8 mouse cellular contexts compared by ENCODE assay signal in the genomic region with DNA sequence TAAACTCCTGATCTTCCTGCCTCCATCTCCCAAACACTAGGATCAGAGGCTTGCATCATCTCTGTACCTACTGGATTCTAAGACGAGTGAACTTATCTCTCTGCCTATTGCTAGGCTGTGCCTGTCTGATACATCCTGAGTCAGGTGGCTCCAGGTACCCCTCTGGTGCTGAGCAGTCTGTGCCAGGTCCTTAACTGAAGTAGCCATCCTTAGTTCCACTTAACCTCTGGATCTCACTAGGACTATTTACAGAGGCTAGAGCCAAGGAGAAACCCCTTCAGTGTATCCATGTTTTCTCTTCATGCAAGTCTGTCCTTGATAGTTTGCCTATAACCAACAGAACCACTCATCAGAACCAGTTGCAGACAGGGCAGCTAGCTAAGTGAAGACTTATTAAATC. TPM values are rescaled to one million over a fixed set of nuclear protein-coding genes. Genes with fewer than 3 reads are reported as not detected.
DNase-seq lines count a peak whose midpoint lies in the region; ATAC-seq and TF ChIP-seq lines count a peak whose summit lies in the region.

No protein-coding gene starts in this region.

- H3K4me3 ChIP-seq in heart, embryonic 10.5 days, result peak overlapping the region; percentile 92
- H3K4me3 ChIP-seq in ES-Bruce4 (ENCODE audit: low read depth, low read length), result peak overlapping the region; percentile 59
- H3K4me3 ChIP-seq in hindbrain, embryonic 13.5 days, result no peak overlapping the region

- H3K9me3 ChIP-seq in heart, embryonic 10.5 days, result no peaks in the 10 kb centered on the region
- no peaks in the 10 kb centered on the region for H3K9me3 ChIP-seq in ES-Bruce4 (replicated peaks; ENCODE audit: control insufficient read depth, insufficient read depth, low read length, poor library complexity, severe bottlenecking)
- H3K9me3 ChIP-seq in hindbrain, embryonic 13.5 days, result no peaks in the 10 kb centered on the region

- H3K36me3 ChIP-seq in heart, embryonic 10.5 days, result 0 out of 2 replicates have a peak, but pooled peaks cover 6% of the 10 kb centered on the region
- H3K36me3 ChIP-seq in ES-Bruce4 (ENCODE audit: control insufficient read depth, insufficient read depth, low read length, poor library complexity, severe bottlenecking), result no peaks in the 10 kb centered on the region
- H3K36me3 ChIP-seq in hindbrain, embryonic 13.5 days, result no peaks in the 10 kb centered on the region

- H3K4me1 ChIP-seq in heart, embryonic 10.5 days, result peaks cover 47% of the 10 kb centered on the region
- peaks cover 5% of the 10 kb centered on the region for H3K4me1 ChIP-seq in ES-Bruce4 (ENCODE audit: control insufficient read depth, insufficient read depth, low read length)
- H3K4me1 ChIP-seq in hindbrain, embryonic 13.5 days (replicated peaks), result peaks cover 37% of the 10 kb centered on the region

- TF ChIP-seq EP300 in ES-Bruce4 (IDR thresholded peaks at IDR 0.05; ENCODE audit: insufficient read depth, low read depth, low read length), result no peak

- H3K4me2 ChIP-seq in hindbrain, embryonic 13.5 days, result peak overlapping the region; percentile 80

- no peak for TF ChIP-seq CTCF in ES-Bruce4 (IDR thresholded peaks at IDR 0.05; ENCODE audit: low read depth, low read length)

- H3K27me3 ChIP-seq in heart, embryonic 10.5 days (ENCODE audit: insufficient read depth, poor library complexity, severe bottlenecking), result no peaks in the 10 kb centered on the region
- no peaks in the 10 kb centered on the region for H3K27me3 ChIP-seq in ES-Bruce4 (ENCODE audit: control insufficient read depth, insufficient read depth, low read length, poor library complexity, severe bottlenecking)
- peaks cover 16% of the 10 kb centered on the region for H3K27me3 ChIP-seq in hindbrain, embryonic 13.5 days

- peak overlapping the region; percentile 97 for H3K27ac ChIP-seq in heart, embryonic 10.5 days
- no peak overlapping the region for H3K27ac ChIP-seq in ES-Bruce4 (ENCODE audit: insufficient read depth, low read length)
- no peak overlapping the region for H3K27ac ChIP-seq in hindbrain, embryonic 13.5 days

- TF ChIP-seq POLR2A in ES-Bruce4 (IDR thresholded peaks at IDR 0.05; ENCODE audit: insufficient read depth, low read length), result no peak

- DNase-seq in heart, embryonic 10.5 days (ENCODE audit: low spot score), result no peak
- DNase-seq in heart, postnatal 4 days, result no peak
- peak; percentile 66 for DNase-seq in lung, postnatal 25 days (ENCODE audit: low spot score)
- no peak for DNase-seq in right cerebral cortex, adult 2 months (ENCODE audit: low spot score in 2 of 2)
- no peak for DNase-seq in adrenal gland, postnatal 14 days
- no peak for DNase-seq in gastrocnemius, adult 18-20 months (ENCODE audit: low spot score)

- 46% methylated on average over 1 of the region's 1 CpGs for WGBS in heart, embryonic 10.5 days
- WGBS in hindbrain, embryonic 13.5 days, result 87% methylated on average over 1 of the region's 1 CpGs

- no peak for ATAC-seq in hindbrain, embryonic 13.5 days (ENCODE audit: low FRiP score)

- no peak overlapping the region for H3K9ac ChIP-seq in ES-Bruce4 (ENCODE audit: low read depth, poor library complexity, severe bottlenecking)
- peak overlapping the region; percentile 43; the same call in 1 of the 2 replicates for H3K9ac ChIP-seq in hindbrain, embryonic 13.5 days

RNA-seq across cellular contexts. Expression of gene Bnip3, which starts 2.9 kb away (rescaled TPM):
- 273 and 300 TPM in 2 replicates for polyA plus RNA-seq in heart, embryonic 10.5 days (2016; fragmentation: Nextera tagmentation; extraction: Ambion mirVana)
- 10 to 100 TPM; 73.5 to 81.4 TPM for total RNA-seq in heart, postnatal 4 days (2021)
- polyA plus RNA-seq in ES-Bruce4 (2011; ENCODE audit: insufficient read depth, insufficient read length, low read depth, missing spikeins), result 70.8 and 73.7 TPM in 2 replicates
- polyA plus RNA-seq in hindbrain, embryonic 13.5 days (2015; fragmentation: Nextera tagmentation; extraction: Ambion mirVana), result 89.9 and 92.0 TPM in 2 replicates
- 233 and 293 TPM in 2 replicates for total RNA-seq in adrenal gland, postnatal 14 days (2021)
- total RNA-seq in gastrocnemius, adult 18-20 months (2021), result 100 to 1,000 TPM; 213 to 257 TPM

RNA-seq across cellular contexts. Expression of gene Jakmip3, which starts 34.1 kb away (rescaled TPM):
- 0.07 and 0.09 TPM in 2 replicates for polyA plus RNA-seq in heart, embryonic 10.5 days (2016; fragmentation: Nextera tagmentation; extraction: Ambion mirVana)
- total RNA-seq in heart, postnatal 4 days (2021), result under 1 TPM in 1 of 2 experiments, not detected in 1; 0.27 TPM
- not detected in 2 replicates for polyA plus RNA-seq in ES-Bruce4 (2011; ENCODE audit: insufficient read depth, insufficient read length, low read depth, missing spikeins)
- 4.3 and 5.1 TPM in 2 replicates for polyA plus RNA-seq in hindbrain, embryonic 13.5 days (2015; fragmentation: Nextera tagmentation; extraction: Ambion mirVana)
- total RNA-seq in adrenal gland, postnatal 14 days (2021), result 3.9 and 4.7 TPM in 2 replicates
- under 1 TPM; 0.09 to 0.14 TPM for total RNA-seq in gastrocnemius, adult 18-20 months (2021)
